Mouse (Mus musculus) NIH3T3 (cell line): ENCODE measurements around the gene Pde6c.

Source experiments
- DNase-seq: peaks from one replicate; pipeline ENCODE4 v3.0.0-alpha.2; 2012; ENCODE audit warnings: low read depth

Gene Pde6c

GRCm38 (mm10) chr19:38143540-38144271 lies 11.1 kb downstream of the Pde6c start:
- no peak for DNase-seq

GRCm38 (mm10) chr19:38156243-38156642 lies 23.7 kb downstream of the Pde6c start:
- no peak for DNase-seq

- no peak for DNase-seq
These were observed 29.2 kb downstream of the Pde6c start for GRCm38 (mm10) chr19:38161648-38162354.

- DNase-seq: no peak
These were observed 32.1 kb downstream of the Pde6c start for GRCm38 (mm10) chr19:38164633-38165032.

- DNase-seq: no peak
These were observed 47.1 kb downstream of the Pde6c start for GRCm38 (mm10) chr19:38179675-38180074.

DNA sequence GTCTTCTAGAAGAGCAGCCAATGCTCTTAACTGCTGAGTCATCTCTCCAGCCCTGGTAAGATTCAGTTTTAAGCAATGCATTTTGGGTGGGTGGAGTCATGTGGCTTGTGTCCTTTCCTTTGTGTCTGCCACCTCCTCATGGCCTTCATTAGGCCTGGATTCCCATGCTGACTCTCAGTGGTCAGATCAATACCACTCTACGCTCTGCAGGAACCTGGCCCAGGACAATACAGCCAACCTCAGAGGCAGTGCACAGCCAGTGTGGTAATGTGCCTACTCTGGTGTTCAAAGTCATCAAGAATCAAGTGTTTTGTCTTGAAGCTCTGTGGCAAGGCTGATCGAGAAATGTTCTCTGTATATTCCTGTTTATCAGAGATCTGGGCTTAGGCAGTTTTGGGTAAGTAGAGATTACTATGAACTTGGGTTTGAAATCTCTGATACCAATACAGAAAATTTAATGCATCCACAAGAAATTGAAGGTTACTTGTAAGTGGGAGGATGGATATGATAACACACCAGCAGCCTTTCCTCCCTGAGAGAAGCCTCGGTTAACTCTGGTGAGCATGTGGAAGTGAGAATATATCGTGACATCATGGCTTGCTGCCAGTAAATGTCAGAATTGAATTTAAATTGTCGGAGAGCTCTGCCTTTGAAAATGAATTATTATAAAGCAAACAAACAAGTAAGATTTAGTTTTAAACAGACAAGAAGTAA lies 54.2 kb downstream of the Pde6c start:
- no peak for DNase-seq

DNA sequence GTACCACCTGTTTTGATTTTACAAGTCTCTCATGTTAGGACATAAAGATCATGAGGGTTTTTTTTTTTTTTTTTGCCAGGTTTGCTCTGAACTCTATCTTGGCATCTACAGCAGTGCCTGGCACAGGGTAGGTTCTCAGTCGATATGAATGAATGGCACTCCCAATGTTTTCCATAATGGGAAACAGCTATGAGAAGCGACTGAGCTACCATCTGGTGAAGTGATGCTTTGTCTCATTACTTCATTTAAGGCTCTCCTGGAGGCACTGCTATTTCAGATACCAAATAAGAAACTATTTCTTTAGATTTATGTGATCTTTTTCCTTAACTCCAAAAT lies 54.7 kb downstream of the Pde6c start:
- no peak for DNase-seq

DNA sequence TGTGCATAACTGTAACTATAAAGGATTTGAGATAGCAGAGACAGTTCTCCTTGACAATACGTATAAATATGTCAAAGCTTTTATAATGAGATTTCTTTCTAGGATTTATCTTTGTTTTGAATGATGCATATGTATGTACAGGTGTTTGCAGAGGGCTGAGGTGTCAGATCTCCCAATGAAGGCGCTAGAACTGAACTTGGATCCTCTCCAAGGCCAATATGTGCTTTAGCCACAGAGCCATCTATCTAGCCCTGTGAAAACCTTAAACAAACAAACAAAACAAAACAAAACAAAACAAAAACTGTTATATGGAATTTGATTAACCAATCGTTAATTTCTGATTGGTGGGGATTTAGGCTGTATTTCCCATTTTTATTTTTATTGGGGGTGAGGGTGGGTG lies 58.0 kb downstream of the Pde6c start:
- no peak for DNase-seq

GRCm38 (mm10) chr19:38191446-38191845 lies 58.9 kb downstream of the Pde6c start:
- no peak for DNase-seq

DNA sequence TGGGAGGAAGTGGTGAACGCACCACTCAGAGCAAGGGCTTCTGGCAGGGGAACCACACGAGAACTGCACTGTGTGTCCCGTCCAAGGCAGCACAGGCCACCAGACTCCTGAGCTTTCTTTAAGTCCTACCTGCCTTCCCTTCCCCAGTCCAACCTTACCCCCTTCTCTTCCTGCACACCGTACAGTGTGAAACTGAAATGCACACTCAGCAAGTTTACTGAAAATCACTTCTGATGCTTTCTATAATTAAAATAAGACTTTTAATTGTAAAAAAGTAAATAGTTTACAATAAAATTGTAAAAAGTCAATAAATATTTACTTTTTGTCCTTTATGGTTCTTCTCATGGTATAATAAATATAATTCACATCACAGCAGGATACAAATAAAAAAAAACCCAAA lies 62.7 kb downstream of the Pde6c start:
- DNase-seq: no peak

DNA sequence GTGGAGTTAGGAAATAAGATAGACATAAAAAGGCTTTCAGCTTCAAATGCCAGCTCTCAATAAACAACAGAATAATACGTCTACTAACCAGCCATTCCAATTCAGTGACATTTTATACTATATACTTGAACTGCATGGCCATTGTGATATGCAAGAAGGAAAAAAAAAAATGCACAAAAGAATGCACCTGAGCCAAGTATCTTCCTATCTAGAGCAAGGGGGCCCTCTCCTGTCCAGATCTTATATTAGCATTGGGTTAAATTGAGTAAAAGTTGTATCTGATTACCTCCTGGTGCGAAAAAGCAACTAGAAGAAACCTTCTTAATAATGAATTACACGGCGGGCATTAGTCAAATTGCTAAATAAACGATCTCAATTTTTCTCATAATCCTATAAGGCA lies 66.2 kb downstream of the Pde6c start:
- peak; percentile 55 for DNase-seq

GRCm38 (mm10) chr19:38206669-38207068 lies 74.1 kb downstream of the Pde6c start:
- DNase-seq: peak; percentile 49

GRCm38 (mm10) chr19:38217696-38218095 lies 85.1 kb downstream of the Pde6c start:
- DNase-seq: no peak

- peak; percentile 16 for DNase-seq
These were observed 90.8 kb downstream of the Pde6c start for GRCm38 (mm10) chr19:38223356-38223904.

GRCm38 (mm10) chr19:38223905-38224684 lies 91.5 kb downstream of the Pde6c start, which contains the start of gene Fra10ac1:
Fra10ac1 (minus strand) TSS chr19:38224156.
- DNase-seq: peak; percentile 93

DNA sequence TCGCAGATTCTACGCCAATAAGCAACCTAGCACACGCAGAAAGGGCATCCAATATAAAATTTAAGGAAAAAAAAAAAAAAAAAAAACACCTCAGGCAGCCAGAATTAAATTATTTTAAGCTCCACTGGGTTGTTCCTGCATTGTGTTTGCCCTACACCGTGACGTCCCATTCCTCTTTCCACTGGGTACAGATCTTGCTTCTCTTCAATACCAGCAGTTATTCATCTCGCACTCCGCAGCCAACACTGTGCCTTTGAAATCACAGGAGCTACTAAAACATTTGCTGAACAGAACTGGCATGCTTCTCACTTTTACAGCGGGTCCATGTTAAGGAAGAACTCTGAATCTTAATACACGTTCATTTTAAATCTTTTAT lies 92.1 kb downstream of the Pde6c start:
- DNase-seq: peak; percentile 11

GRCm38 (mm10) chr19:38228699-38229098 lies 96.1 kb downstream of the Pde6c start:
- DNase-seq: peak; percentile 42

- DNase-seq: no peak
These were observed 99.5 kb downstream of the Pde6c start for GRCm38 (mm10) chr19:38232087-38232486.

GRCm38 (mm10) chr19:38232516-38232915 lies 99.9 kb downstream of the Pde6c start:
- DNase-seq: no peak
